Mouse (Mus musculus) MEL (cell line): ENCODE measurements at regions not wholly inside any gene's neighbourhood (a gene's known extent, or its start where the extent isn't known, plus 50 kb on each side); places are given as distances from the start of the nearest gene placed in this dataset.

Experiments used
- DNase-seq: peaks from one replicate; pipeline ENCODE4 v3.0.0; 2011; ENCODE audit warnings: low read depth, low spot score
- H3K27ac ChIP-seq: 2 replicates; pipeline ENCODE4 v1.5.1; 2012; ENCODE audit warnings: low read depth, mild to moderate bottlenecking, control low read depth, low read length, moderate library complexity; ENCODE audit not compliant: control insufficient read depth
- H3K27me3 ChIP-seq, 2 experiments: fragments of 150-350 bp in 1 of 2; sonication (generic) in 1 of 2; 2 replicates each; pipeline ENCODE4 v1.6.1; 2012; ENCODE audit warnings: low read length in 2 of 2, mild to moderate bottlenecking in 2 of 2, improper control_type of control experiment in 1 of 2, moderate library complexity in 1 of 2; ENCODE audit not compliant: insufficient read depth in 2 of 2, control insufficient read depth in 1 of 2
- H3K36me3 ChIP-seq, 2 experiments: 2 replicates each; pipeline ENCODE4 v1.6.1; 2012 to 2014; ENCODE audit warnings: low read length in 2 of 2, improper control_type of control experiment in 1 of 2, inconsistent platforms in 1 of 2, mild to moderate bottlenecking in 1 of 2; ENCODE audit not compliant: insufficient read depth in 2 of 2, control insufficient read depth in 1 of 2
- H3K4me1 ChIP-seq, 2 experiments: fragments of 150-350 bp in 1 of 2; sonication (generic) in 1 of 2; 2 replicates each; pipeline ENCODE4 v1.6.1; 2012; ENCODE audit warnings: low read length in 2 of 2, improper control_type of control experiment in 1 of 2, mild to moderate bottlenecking in 1 of 2; ENCODE audit not compliant: insufficient read depth in 2 of 2, control insufficient read depth in 1 of 2
- H3K4me3 ChIP-seq, 2 experiments: fragments of 150-350 bp in 1 of 2; sonication (generic) in 1 of 2; 2 replicates each; pipeline ENCODE4 v1.5.1; 2012; ENCODE audit warnings: low read depth in 2 of 2, low read length in 2 of 2, mild to moderate bottlenecking in 2 of 2, moderate library complexity in 2 of 2, control low read depth in 1 of 2, improper control_type of control experiment in 1 of 2; ENCODE audit not compliant: control insufficient read depth in 1 of 2, insufficient read depth in 1 of 2
- H3K79me2 ChIP-seq: 2 replicates; pipeline ENCODE4 v1.6.1; 2012; ENCODE audit warnings: mild to moderate bottlenecking, low read length, moderate library complexity; ENCODE audit not compliant: control insufficient read depth, poor library complexity, insufficient read depth
- H3K9ac ChIP-seq: 2 replicates; pipeline ENCODE4 v1.6.1; 2012; ENCODE audit warnings: low read depth, mild to moderate bottlenecking, control low read depth, low read length, moderate library complexity; ENCODE audit not compliant: control insufficient read depth, poor library complexity, severe bottlenecking
- H3K9me3 ChIP-seq: fragments of 150-350 bp; sonication (generic); replicated peaks from 2 replicates; pipeline ENCODE4 v1.6.1; 2012; ENCODE audit warnings: mild to moderate bottlenecking, low read length, improper control_type of control experiment, moderate library complexity; ENCODE audit not compliant: insufficient read depth
- BHLHE40 ChIP-seq: IDR thresholded peaks from 2 replicates; pipeline ENCODE4 v1.6.1; 2012; ENCODE audit warnings: low read depth, mild to moderate bottlenecking, inconsistent platforms, low read length, improper control_type of control experiment, borderline replicate concordance
- CHD1 ChIP-seq: IDR thresholded peaks from 2 replicates; pipeline ENCODE4 v1.6.1; 2012; ENCODE audit warnings: low read depth, mild to moderate bottlenecking, inconsistent platforms, low read length, improper control_type of control experiment
- CTCF ChIP-seq, 3 experiments: IDR thresholded peaks in 2 of 3; conservative IDR thresholded peaks in 1 of 3; 2 replicates each; pipeline ENCODE4 v1.5.1; 2011 to 2012; ENCODE audit warnings: low read length in 3 of 3, low read depth in 2 of 3, mild to moderate bottlenecking in 2 of 3, improper control_type of control experiment in 1 of 3, inconsistent platforms in 1 of 3, mixed read lengths in 1 of 3, moderate library complexity in 1 of 3; ENCODE audit not compliant: control insufficient read depth in 1 of 3, insufficient read depth in 1 of 3, poor library complexity in 1 of 3, severe bottlenecking in 1 of 3
- GABPA ChIP-seq: IDR thresholded peaks from 2 replicates; pipeline ENCODE4 v1.6.1; 2012; ENCODE audit warnings: low read depth, mild to moderate bottlenecking, inconsistent platforms, low read length, improper control_type of control experiment, moderate library complexity
- GATA1 ChIP-seq: IDR thresholded peaks from 2 replicates; pipeline ENCODE4 v1.6.1; 2011; ENCODE audit warnings: low read depth, low read length, improper control_type of control experiment
- MAFK ChIP-seq: IDR thresholded peaks from 2 replicates; pipeline ENCODE4 v1.6.1; 2011; ENCODE audit warnings: low read depth, mild to moderate bottlenecking, low read length, improper control_type of control experiment, borderline replicate concordance
- MAX ChIP-seq: IDR thresholded peaks from 2 replicates; pipeline ENCODE4 v1.6.1; 2011; ENCODE audit warnings: low read length, improper control_type of control experiment
- MEF2A ChIP-seq: IDR thresholded peaks from 2 replicates; pipeline ENCODE4 v1.6.1; 2014; ENCODE audit warnings: low read depth, mild to moderate bottlenecking, inconsistent platforms, low read length, improper control_type of control experiment; ENCODE audit not compliant: poor library complexity, insufficient replicate concordance, severe bottlenecking; ENCODE audit errors: extremely low read depth
- NELFE ChIP-seq: IDR thresholded peaks from 2 replicates; pipeline ENCODE4 v1.6.1; 2011; ENCODE audit warnings: low read depth, low read length, improper control_type of control experiment
- POLR2A ChIP-seq, 2 experiments: IDR thresholded peaks; 2 replicates each; pipeline ENCODE4 v1.6.1; 2011 to 2012; ENCODE audit warnings: low read length in 2 of 2, mild to moderate bottlenecking in 2 of 2, control low read depth in 1 of 2, improper control_type of control experiment in 1 of 2, low read depth in 1 of 2, moderate library complexity in 1 of 2; ENCODE audit not compliant: control insufficient read depth in 1 of 2, insufficient read depth in 1 of 2, poor library complexity in 1 of 2
- POLR2AphosphoS5 ChIP-seq: IDR thresholded peaks from 2 replicates; pipeline ENCODE4 v1.6.1; 2012; ENCODE audit warnings: low read depth, borderline replicate concordance, mild to moderate bottlenecking, inconsistent platforms, low read length, moderate library complexity, mixed read lengths
- RCOR1 ChIP-seq: IDR thresholded peaks from 2 replicates; pipeline ENCODE4 v1.6.1; 2012; ENCODE audit warnings: low read depth, mild to moderate bottlenecking, inconsistent platforms, low read length, improper control_type of control experiment
- SIN3A ChIP-seq: IDR thresholded peaks from 2 replicates; pipeline ENCODE4 v1.6.1; 2012; ENCODE audit warnings: low read length, improper control_type of control experiment, inconsistent platforms
- SMC3 ChIP-seq: IDR thresholded peaks from 2 replicates; pipeline ENCODE4 v1.6.1; 2011; ENCODE audit warnings: low read depth, low read length, improper control_type of control experiment
- TAL1 ChIP-seq: IDR thresholded peaks from 2 replicates; pipeline ENCODE4 v1.6.1; 2012; ENCODE audit warnings: mild to moderate bottlenecking, inconsistent platforms, low read length, moderate library complexity, mixed read lengths
- TBP ChIP-seq: IDR thresholded peaks from 2 replicates; pipeline ENCODE4 v1.8.0; 2011; ENCODE audit warnings: low read depth, low read length, improper control_type of control experiment
- TCF12 ChIP-seq: IDR thresholded peaks from 2 replicates; pipeline ENCODE4 v1.6.1; 2014; ENCODE audit warnings: low read depth, mild to moderate bottlenecking, inconsistent platforms, low read length, improper control_type of control experiment, moderate library complexity
- USF2 ChIP-seq, 2 experiments: IDR thresholded peaks; 2 replicates each; pipeline ENCODE4 v1.6.1; 2011 to 2012; ENCODE audit warnings: improper control_type of control experiment in 2 of 2, low read length in 2 of 2, borderline replicate concordance in 1 of 2, inconsistent platforms in 1 of 2, low read depth in 1 of 2, mild to moderate bottlenecking in 1 of 2; ENCODE audit not compliant: insufficient read depth in 1 of 2
- ZNF384 ChIP-seq: IDR thresholded peaks from 2 replicates; pipeline ENCODE4 v1.6.1; 2012; ENCODE audit warnings: low read depth, mild to moderate bottlenecking, inconsistent platforms, low read length, improper control_type of control experiment

- no peak for DNase-seq
- TF ChIP-seq SMC3, result no peak
- TF ChIP-seq TBP, result no peak
- no peak for TF ChIP-seq MAX
- TF ChIP-seq TAL1, result no peak
- no peak overlapping the region for H3K9ac ChIP-seq
Observed at GRCm38 (mm10) chr9:68426286-68426685, 227.3 kb upstream of the Rora start.

DNA sequence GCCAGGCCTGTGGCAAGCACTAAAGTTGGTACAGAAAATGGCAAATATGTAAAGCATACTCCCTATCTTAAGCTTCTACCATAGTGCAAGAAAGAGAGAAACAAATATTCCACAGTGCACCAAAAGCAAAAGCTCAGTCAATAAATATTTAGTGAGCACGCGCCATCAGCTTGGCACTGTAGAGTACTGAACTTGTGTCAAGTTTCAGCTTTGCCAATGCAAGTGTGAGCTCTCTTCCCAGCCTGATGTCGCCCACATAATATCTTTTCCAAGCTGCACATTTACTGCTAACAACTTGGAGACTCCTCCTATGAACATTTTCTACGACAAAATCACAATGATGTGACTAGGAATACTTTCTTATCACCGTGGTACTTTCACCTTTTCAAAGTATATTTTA is 190.8 kb upstream of the Rora start:
- no peaks in the 10 kb centered on the region for H3K79me2 ChIP-seq
- no peak overlapping the region for H3K27ac ChIP-seq
- no peak for DNase-seq
- H3K9me3 ChIP-seq, result no peaks in the 10 kb centered on the region
- no peak for TF ChIP-seq CTCF (IDR thresholded peaks at IDR 0.05 in 2 of 3, conservative IDR thresholded peaks at IDR 0.05 in 1 of 3; ENCODE audit: control insufficient read depth in 1 of 3, insufficient read depth in 1 of 3, low read depth in 2 of 3, low read length in 3 of 3, poor library complexity in 1 of 3, severe bottlenecking in 1 of 3)
- no peak for TF ChIP-seq TCF12
- TF ChIP-seq USF2 (IDR thresholded peaks at IDR 0.05; ENCODE audit: borderline replicate concordance in 1 of 2, insufficient read depth in 1 of 2, low read depth in 1 of 2, low read length in 2 of 2), result no peak
- no peak for TF ChIP-seq ZNF384
- no peak for TF ChIP-seq GATA1
- TF ChIP-seq RCOR1, result no peak
- TF ChIP-seq MAFK, result no peak
- TF ChIP-seq SIN3A, result no peak
- H3K9ac ChIP-seq, result no peak overlapping the region
- no peaks in the 10 kb centered on the region for H3K4me1 ChIP-seq
- no peaks in the 10 kb centered on the region for H3K36me3 ChIP-seq
- no peak overlapping the region for H3K4me3 ChIP-seq
- no peaks in the 10 kb centered on the region for H3K27me3 ChIP-seq

More at GRCm38 (mm10) chr9:68426286-68426685, 227.3 kb upstream of the Rora start:
- no peaks in the 10 kb centered on the region for H3K4me1 ChIP-seq
- H3K36me3 ChIP-seq, result no peaks in the 10 kb centered on the region
- no peaks in the 10 kb centered on the region for H3K79me2 ChIP-seq
- H3K4me3 ChIP-seq, result no peak overlapping the region
- no peaks in the 10 kb centered on the region for H3K9me3 ChIP-seq
- no peaks in the 10 kb centered on the region for H3K27me3 ChIP-seq
- H3K27ac ChIP-seq, result no peak overlapping the region

DNA sequence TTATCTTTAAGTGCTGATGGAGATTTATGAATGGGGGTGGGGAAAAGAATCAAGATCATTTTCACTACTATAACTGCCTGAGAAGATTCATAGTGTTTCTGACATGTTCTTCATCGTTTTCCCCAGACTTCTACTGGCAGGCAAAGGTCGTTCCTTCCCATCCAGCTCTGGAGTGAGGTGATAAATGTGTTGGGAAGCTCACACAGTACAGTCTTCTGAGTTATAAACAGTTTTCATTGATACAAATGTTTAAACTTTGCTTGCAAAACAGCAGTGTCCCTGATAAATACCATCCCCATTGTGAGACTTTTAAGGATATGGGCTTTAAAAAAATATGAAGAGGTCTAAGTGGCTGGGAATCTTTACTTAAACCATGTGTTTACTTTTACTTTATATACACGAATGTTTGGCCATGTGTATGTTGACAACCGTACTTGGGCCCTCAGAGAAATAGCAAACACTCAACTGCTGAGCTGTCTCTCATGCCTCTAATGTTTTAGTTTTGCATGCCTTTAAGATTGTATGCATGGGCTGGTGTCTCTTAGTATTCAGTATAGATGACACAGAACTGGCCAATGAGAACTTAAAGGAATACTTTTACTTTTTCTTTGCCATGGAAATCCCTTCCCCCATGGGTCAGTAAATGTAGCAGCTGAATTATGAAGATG is 189.8 kb upstream of the Rora start:
- H3K27ac ChIP-seq, result no peak overlapping the region
- H3K9me3 ChIP-seq, result no peaks in the 10 kb centered on the region
- no peak for DNase-seq
- H3K27me3 ChIP-seq, result no peaks in the 10 kb centered on the region
- TF ChIP-seq MEF2A (no peak), BHLHE40 (no peak), POLR2A (IDR thresholded peaks at IDR 0.05; ENCODE audit: control insufficient read depth in 1 of 2, insufficient read depth in 1 of 2, low read depth in 1 of 2, low read length in 2 of 2, poor library complexity in 1 of 2) (no peak), SMC3 (no peak), SIN3A (no peak), GABPA (no peak), TBP (no peak), MAFK (no peak), CHD1 (no peak), USF2 (IDR thresholded peaks at IDR 0.05; ENCODE audit: borderline replicate concordance in 1 of 2, insufficient read depth in 1 of 2, low read depth in 1 of 2, low read length in 2 of 2) (no peak), POLR2AphosphoS5 (no peak), NELFE (no peak)
- H3K4me1 ChIP-seq, result no peaks in the 10 kb centered on the region
- H3K4me3 ChIP-seq, result no peak overlapping the region
- no peaks in the 10 kb centered on the region for H3K36me3 ChIP-seq
- no peak overlapping the region for H3K9ac ChIP-seq
- H3K79me2 ChIP-seq, result no peaks in the 10 kb centered on the region
